8 mouse cellular contexts compared by ENCODE assay signal in the genomic region with DNA sequence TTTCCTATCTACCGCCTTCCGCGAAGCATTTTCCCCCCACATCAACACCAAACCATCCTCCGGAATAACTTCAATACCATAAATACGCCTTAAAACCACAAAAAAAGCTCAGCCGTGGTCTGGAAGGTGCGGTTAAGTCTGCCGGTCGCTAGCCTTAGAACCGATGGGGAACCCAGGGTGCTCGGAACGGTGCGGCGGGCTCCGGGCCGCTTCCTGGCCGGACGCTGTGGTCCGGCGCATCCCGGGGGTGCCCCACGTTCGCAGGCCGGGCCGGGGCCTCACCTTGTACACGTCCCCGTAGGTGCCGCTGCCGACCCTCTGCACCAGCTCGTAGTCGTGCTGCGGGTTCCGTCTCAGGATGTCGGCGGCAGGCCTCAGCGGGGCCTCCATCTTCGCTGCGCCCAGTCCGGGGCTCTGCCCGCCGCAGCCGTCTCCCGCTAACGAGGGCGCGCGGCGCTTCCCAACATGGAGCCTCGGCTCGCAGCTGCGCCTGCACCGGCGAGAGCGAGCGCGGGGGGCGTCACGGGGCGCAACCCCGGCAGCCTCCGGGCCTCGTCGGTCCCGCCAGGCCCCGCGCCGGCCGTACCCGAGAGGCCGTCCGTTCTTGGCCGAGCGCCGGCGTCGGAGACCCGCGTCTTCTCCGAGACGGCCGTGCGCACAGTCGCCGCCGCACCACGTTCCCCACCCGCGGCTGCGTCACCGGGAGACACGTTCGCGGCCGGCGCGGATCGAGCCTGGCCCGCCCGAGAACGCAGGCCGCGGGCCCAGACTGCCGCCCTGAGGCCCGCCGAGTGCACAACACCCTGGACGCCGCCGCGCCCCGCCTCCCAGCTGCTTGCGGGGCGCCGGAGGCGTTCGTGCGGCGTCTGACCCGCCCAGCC. TPM values are rescaled to one million over a fixed set of nuclear protein-coding genes. Genes with fewer than 3 reads are reported as not detected.
A peak's percentile ranks its signal among the peaks of the same experiment; 100 is the strongest.
DNase-seq lines count a peak whose midpoint lies in the region; ATAC-seq lines count a peak whose summit lies in the region.

TSS of gene Atl1 (plus strand) at position 244 of the 881 bp plus-strand sequence.
TSS of gene Map4k5 (minus strand) at position 830 of the 881 bp plus-strand sequence.

- peak within 1 kb of the TSS; percentile 66 for H3K4me2 ChIP-seq in hindbrain, embryonic 13.5 days

- no peaks in the 10 kb centered on the region for H3K36me3 ChIP-seq in hindbrain, embryonic 13.5 days

- H3K27me3 ChIP-seq in hindbrain, embryonic 13.5 days: no peaks in the 10 kb centered on the region

- no peaks in the 10 kb centered on the region for H3K9me3 ChIP-seq in hindbrain, embryonic 13.5 days

- H3K9ac ChIP-seq in hindbrain, embryonic 13.5 days: peak within 1 kb of the TSS; percentile 96

- under 1% methylated on average over 108 of the region's 118 CpGs for WGBS in hindbrain, embryonic 13.5 days

- H3K27ac ChIP-seq in hindbrain, embryonic 13.5 days: peak within 1 kb of the TSS; percentile 98

- ATAC-seq in hindbrain, embryonic 13.5 days (ENCODE audit: low FRiP score): peak; percentile 97

- peak within 1 kb of the TSS; percentile 90 for H3K4me3 ChIP-seq in hindbrain, embryonic 13.5 days

- H3K4me1 ChIP-seq in hindbrain, embryonic 13.5 days (replicated peaks): peaks cover 31% of the 10 kb centered on the region

- peak; percentile 84 for DNase-seq in R1 (ENCODE audit: low read depth, low spot score)
- DNase-seq in cerebellum, postnatal 14 days: peak; percentile 91 to 94
- peak; percentile 78 to 84 for DNase-seq in frontal cortex, postnatal 14 days (ENCODE audit: low spot score in 2 of 2)
- DNase-seq in layer of hippocampus, postnatal 25 days (ENCODE audit: extremely low spot score in 1 of 2, low spot score in 1 of 2): peak; percentile 79 to 89
- DNase-seq in lung, postnatal 14 days: peak; percentile 88
- DNase-seq in ovary, postnatal 36 days (ENCODE audit: low spot score): peak; percentile 91
- peak; percentile 86 for DNase-seq in thymus, postnatal 14 days

RNA-seq across cellular contexts. Expression of gene Atl1, which starts in this region (rescaled TPM):
- polyA plus RNA-seq in hindbrain, embryonic 13.5 days (2015; fragmentation: Nextera tagmentation; extraction: Ambion mirVana): 126 and 131 TPM in 2 replicates
- total RNA-seq in layer of hippocampus, postnatal 25 days (2021): 100 to 1,000 TPM; 201 to 202 TPM

RNA-seq across cellular contexts. Expression of gene Map4k5, which starts in this region (rescaled TPM):
- 30.7 and 30.9 TPM in 2 replicates for polyA plus RNA-seq in hindbrain, embryonic 13.5 days (2015; fragmentation: Nextera tagmentation; extraction: Ambion mirVana)
- 10 to 100 TPM; 44.4 to 51.4 TPM for total RNA-seq in layer of hippocampus, postnatal 25 days (2021)

Comparison
In these comparisons a context has a peak if more than half of its experiments do, and no peak if none do; other contexts are left out.
1. Peak in every context shown above with its lines: DNase-seq, ATAC-seq, H3K4me3 ChIP-seq and H3K27ac ChIP-seq.